Mouse (Mus musculus): ENCODE data around the gene Cstf1.
A peak's percentile ranks its signal among the peaks of the same experiment; 100 is the strongest.

GRCm38 (mm10) chr2:172345258-172345738, 25.2 kb upstream of the Cstf1 start, which contains the start of gene Fam210b:
- TF ChIP-seq CTCF (IDR thresholded peaks at IDR 0.05): no peak
- peak; percentile 73 for TF ChIP-seq POLR2A (IDR thresholded peaks at IDR 0.05; ENCODE audit: insufficient read depth, low read depth, low read length)

Data from heart, adult 2 months (tissue).